In genomic region chr6:37046152-37046788, GRCm38 (mm10) we compare ENCODE assay signal across 8 mouse cellular contexts.
DNase-seq lines count a peak whose midpoint lies in the region; ATAC-seq and TF ChIP-seq lines count a peak whose summit lies in the region.

No protein-coding gene starts in this region.

- H3K4me1 ChIP-seq in intestine, postnatal 0 days (replicated peaks; ENCODE audit: control insufficient read depth, insufficient read depth, low read length), result no peaks in the 10 kb centered on the region
- H3K4me1 ChIP-seq in midbrain, embryonic 14.5 days (ENCODE audit: control insufficient read depth, insufficient read depth, low read length), result no peaks in the 10 kb centered on the region
- peaks cover 3% of the 10 kb centered on the region; the same call in 1 of the 2 replicates for H3K4me1 ChIP-seq in stomach, embryonic 16.5 days (ENCODE audit: control insufficient read depth, insufficient read depth, low read length)

- no peaks in the 10 kb centered on the region for H3K27me3 ChIP-seq in intestine, postnatal 0 days (replicated peaks; ENCODE audit: control insufficient read depth, insufficient read depth, low read length)
- H3K27me3 ChIP-seq in midbrain, embryonic 14.5 days (ENCODE audit: control insufficient read depth, insufficient read depth, low read length), result no peaks in the 10 kb centered on the region
- no peaks in the 10 kb centered on the region for H3K27me3 ChIP-seq in stomach, embryonic 16.5 days (ENCODE audit: control insufficient read depth, insufficient read depth, low read length)

- H3K4me3 ChIP-seq in intestine, postnatal 0 days (ENCODE audit: low read depth, low read length), result no peak overlapping the region
- no peak overlapping the region for H3K4me3 ChIP-seq in midbrain, embryonic 14.5 days (replicated peaks; ENCODE audit: low read depth, low read length)
- H3K4me3 ChIP-seq in stomach, embryonic 16.5 days (replicated peaks; ENCODE audit: low read length), result no peak overlapping the region

- no peaks in the 10 kb centered on the region for H3K9me3 ChIP-seq in intestine, postnatal 0 days (ENCODE audit: control insufficient read depth)
- no peaks in the 10 kb centered on the region for H3K9me3 ChIP-seq in midbrain, embryonic 14.5 days (ENCODE audit: control insufficient read depth, low read length)
- H3K9me3 ChIP-seq in stomach, embryonic 16.5 days (replicated peaks; ENCODE audit: control insufficient read depth, low read length), result no peaks in the 10 kb centered on the region

- no peak overlapping the region for H3K4me2 ChIP-seq in intestine, postnatal 0 days (replicated peaks; ENCODE audit: low read depth)
- H3K4me2 ChIP-seq in midbrain, embryonic 14.5 days (ENCODE audit: low read length), result no peak overlapping the region
- H3K4me2 ChIP-seq in stomach, embryonic 16.5 days (ENCODE audit: low read depth, low read length), result no peak overlapping the region

- peak; percentile 92 for TF ChIP-seq CTCF in intestine, postnatal 0 days (IDR thresholded peaks at IDR 0.05; ENCODE audit: low read depth)

- H3K36me3 ChIP-seq in intestine, postnatal 0 days (ENCODE audit: control insufficient read depth, insufficient read depth), result no peaks in the 10 kb centered on the region
- no peaks in the 10 kb centered on the region for H3K36me3 ChIP-seq in midbrain, embryonic 14.5 days (ENCODE audit: control insufficient read depth, insufficient read depth, low read length)
- H3K36me3 ChIP-seq in stomach, embryonic 16.5 days (ENCODE audit: control insufficient read depth, insufficient read depth, low read length), result no peaks in the 10 kb centered on the region

- 24% methylated on average over 4 of the region's 4 CpGs for WGBS in intestine, postnatal 0 days
- 30% methylated on average over 4 of the region's 4 CpGs for WGBS in midbrain, embryonic 14.5 days
- 26% methylated on average over 4 of the region's 4 CpGs for WGBS in stomach, embryonic 16.5 days

- no peak; the same call in 1 of the 2 replicates for ATAC-seq in intestine, postnatal 0 days
- ATAC-seq in midbrain, embryonic 14.5 days (ENCODE audit: low FRiP score, low TSS enrichment), result no peak; the same call in 1 of the 2 replicates
- ATAC-seq in stomach, embryonic 16.5 days (ENCODE audit: insufficient read depth, low FRiP score), result peak; percentile 47; the same call in 1 of the 2 replicates

- no peak overlapping the region for H3K27ac ChIP-seq in intestine, postnatal 0 days (ENCODE audit: low read depth, low read length)
- no peak overlapping the region for H3K27ac ChIP-seq in midbrain, embryonic 14.5 days (replicated peaks; ENCODE audit: low read depth, low read length)
- H3K27ac ChIP-seq in stomach, embryonic 16.5 days (ENCODE audit: low read length), result no peak overlapping the region

- DNase-seq in urinary bladder, adult 18-20 months (ENCODE audit: low spot score in 2 of 2), result peak; percentile 17 to 27
- no peak for DNase-seq in urinary bladder, postnatal 10 days (ENCODE audit: low spot score)
- peak; percentile 67 to 77 for DNase-seq in cerebellum, postnatal 25 days
- DNase-seq in frontal cortex, postnatal 25 days (ENCODE audit: low spot score in 2 of 2), result peak; percentile 29 to 48
- peak; percentile 31 to 77 for DNase-seq in left cerebral cortex, adult 9 months (ENCODE audit: low spot score in 2 of 2)
- DNase-seq in midbrain, embryonic 14.5 days, result peak; percentile 90

- no peak overlapping the region for H3K9ac ChIP-seq in intestine, postnatal 0 days (ENCODE audit: low read depth, low read length)
- H3K9ac ChIP-seq in midbrain, embryonic 14.5 days (replicated peaks; ENCODE audit: low read length), result no peak overlapping the region
- H3K9ac ChIP-seq in stomach, embryonic 16.5 days (ENCODE audit: low read length), result no peak overlapping the region
